Mouse (Mus musculus) midbrain, embryonic 13.5 days (tissue): ENCODE results near the gene Aox4. TPM values are rescaled to one million over a fixed set of nuclear protein-coding genes. Genes with fewer than 3 reads are reported as not detected.
A peak's percentile ranks its signal among the peaks of the same experiment; 100 is the strongest.

Source experiments
- ATAC-seq: fragments of 200-750 bp; cut with Nextera tagmentation; 2 replicates; pipeline ENCODE4 v1.8.0; 2017; ENCODE audit warnings: mild to moderate bottlenecking, moderate TSS enrichment, moderate library complexity
- H3K27ac ChIP-seq: fragments of 300-500 bp; sonication (generic); 2 replicates; pipeline ENCODE4 v1.5.1; 2015; ENCODE audit warnings: inconsistent platforms, mild to moderate bottlenecking, moderate library complexity
- H3K27me3 ChIP-seq: fragments of 300-500 bp; sonication (generic); 2 replicates; pipeline ENCODE4 v1.6.1; 2015; ENCODE audit warnings: mild to moderate bottlenecking, inconsistent platforms
- H3K36me3 ChIP-seq: fragments of 300-500 bp; sonication (generic); 2 replicates; pipeline ENCODE4 v1.6.1; 2015; ENCODE audit warnings: mild to moderate bottlenecking, inconsistent platforms
- H3K4me1 ChIP-seq: fragments of 300-500 bp; sonication (generic); replicated peaks from 2 replicates; pipeline ENCODE4 v1.6.1; 2015; ENCODE audit warnings: inconsistent platforms
- H3K4me2 ChIP-seq: fragments of 300-500 bp; sonication (generic); replicated peaks from 2 replicates; pipeline ENCODE4 v1.6.1; 2015; ENCODE audit warnings: moderate library complexity, mild to moderate bottlenecking, inconsistent platforms
- H3K4me3 ChIP-seq: fragments of 300-500 bp; sonication (generic); replicated peaks from 2 replicates; pipeline ENCODE4 v1.5.1; 2015; ENCODE audit warnings: mild to moderate bottlenecking, inconsistent platforms
- H3K9ac ChIP-seq: fragments of 300-500 bp; sonication (generic); replicated peaks from 2 replicates; pipeline ENCODE4 v1.6.1; 2015; ENCODE audit warnings: mild to moderate bottlenecking, inconsistent platforms
- H3K9me3 ChIP-seq: fragments of 300-500 bp; sonication (generic); 2 replicates; pipeline ENCODE4 v1.6.1; 2016; ENCODE audit warnings: mild to moderate bottlenecking, inconsistent platforms
- WGBS: fragments of 180-500 bp; shearing (Covaris S2); methylation state at CpG from one replicate; pipeline ENCODE4 v1.1.7; 2015; 5-methylcytosine and 5-hydroxymethylcytosine counted together
- polyA plus RNA-seq: library from polyadenylated mRNA; unstranded; fragments of >200 nt; fragmentation: Nextera tagmentation; extraction: Ambion mirVana; gene quantifications from 2 replicates; pipeline ENCODE4 v1.2.1, GENCODE M21; 2015

Gene Aox4
- polyA plus RNA-seq, 1 experiment from 2014 or later, result 0.19 TPM

GRCm38 (mm10) chr1:58289863-58290469 is 79.8 kb downstream of the Aox4 start:
- H3K27me3 ChIP-seq, result no peaks in the 10 kb centered on the region
- H3K9me3 ChIP-seq, result no peaks in the 10 kb centered on the region
- no peaks in the 10 kb centered on the region for H3K36me3 ChIP-seq
- no peak overlapping the region for H3K4me3 ChIP-seq
- no peak overlapping the region for H3K4me2 ChIP-seq
- H3K4me1 ChIP-seq, result no peaks in the 10 kb centered on the region
- no peak overlapping the region for H3K27ac ChIP-seq
- no peak overlapping the region for H3K9ac ChIP-seq
- no peak for ATAC-seq
- WGBS, result 34% methylated on average over 16 of the region's 16 CpGs

GRCm38 (mm10) chr1:58291394-58292300 is 81.5 kb downstream of the Aox4 start:
- no peak overlapping the region for H3K4me3 ChIP-seq
- H3K27me3 ChIP-seq, result no peaks in the 10 kb centered on the region
- no peaks in the 10 kb centered on the region for H3K36me3 ChIP-seq
- no peak overlapping the region for H3K27ac ChIP-seq
- no peak for ATAC-seq
- WGBS, result 65% methylated on average over 13 of the region's 13 CpGs
- no peak overlapping the region for H3K4me2 ChIP-seq
- H3K9ac ChIP-seq, result no peak overlapping the region
- H3K4me1 ChIP-seq, result no peaks in the 10 kb centered on the region
- no peaks in the 10 kb centered on the region for H3K9me3 ChIP-seq

DNA sequence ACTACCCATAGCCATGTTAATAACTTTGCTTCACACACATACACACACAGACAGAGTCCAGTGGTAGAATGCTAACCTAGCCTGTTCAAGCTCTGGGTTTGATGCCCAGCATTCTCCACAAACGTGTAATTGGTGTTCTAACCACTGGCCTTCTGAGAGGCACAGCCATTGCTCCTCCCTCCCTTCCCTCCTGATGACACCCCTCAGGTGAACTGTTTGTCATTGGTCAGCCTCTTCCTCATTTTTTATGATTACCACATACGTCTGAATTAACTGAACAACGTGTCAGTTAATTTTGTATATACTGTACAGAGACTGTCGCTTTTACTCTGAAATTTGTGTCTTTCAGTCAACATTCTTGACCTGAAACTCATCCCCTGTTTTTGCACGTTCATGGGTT is 84.5 kb downstream of the Aox4 start:
- ATAC-seq, result no peak

DNA sequence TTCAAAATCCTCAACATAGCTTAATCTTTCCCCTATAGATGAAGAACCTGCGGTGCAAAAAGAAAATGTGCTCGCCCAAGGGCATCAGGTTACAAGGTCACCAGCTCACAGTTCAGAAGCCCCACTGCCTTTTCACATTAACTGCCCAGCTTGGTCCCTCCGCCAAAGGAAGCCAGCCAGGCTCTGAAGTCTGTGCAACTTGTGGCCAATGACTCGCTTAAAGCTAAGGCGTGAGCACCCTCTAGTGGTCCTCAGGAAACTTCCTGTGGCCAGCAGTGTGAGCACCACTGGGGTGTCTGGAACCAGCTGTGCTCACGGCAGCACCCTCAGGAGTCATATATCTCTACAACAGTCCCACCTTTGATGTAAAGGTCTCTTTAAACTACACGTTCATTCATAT is 86.1 kb downstream of the Aox4 start:
- Histone ChIP-seq H3K27me3 (no peaks in the 10 kb centered on the region), H3K36me3 (no peaks in the 10 kb centered on the region), H3K9ac (no peak overlapping the region), H3K4me1 (no peaks in the 10 kb centered on the region), H3K27ac (no peak overlapping the region), H3K4me3 (no peak overlapping the region), H3K4me2 (no peak overlapping the region), H3K9me3 (no peaks in the 10 kb centered on the region)
- 5% methylated on average over 7 of the region's 7 CpGs for WGBS
- peak; percentile 80 for ATAC-seq

More for the DNA sequence above, 84.5 kb downstream of the Aox4 start:
- H3K27me3 ChIP-seq, result no peaks in the 10 kb centered on the region
- H3K4me1 ChIP-seq, result no peaks in the 10 kb centered on the region
- WGBS, result 84% methylated on average over 5 of the region's 5 CpGs
- H3K27ac ChIP-seq, result no peak overlapping the region
- H3K9me3 ChIP-seq, result no peaks in the 10 kb centered on the region
- H3K9ac ChIP-seq, result no peak overlapping the region
- no peak overlapping the region for H3K4me3 ChIP-seq
- no peaks in the 10 kb centered on the region for H3K36me3 ChIP-seq
- no peak overlapping the region for H3K4me2 ChIP-seq

- WGBS, result 58% methylated on average over 4 of the region's 4 CpGs
- Histone ChIP-seq H3K9ac (no peak overlapping the region), H3K27ac (no peak overlapping the region), H3K4me1 (no peaks in the 10 kb centered on the region), H3K36me3 (no peaks in the 10 kb centered on the region), H3K27me3 (no peaks in the 10 kb centered on the region), H3K9me3 (no peaks in the 10 kb centered on the region), H3K4me2 (no peak overlapping the region), H3K4me3 (no peak overlapping the region)
- ATAC-seq, result no peak; the same call in 1 of the 2 replicates
Observed at GRCm38 (mm10) chr1:58296821-58297220, 86.6 kb downstream of the Aox4 start.

- WGBS, result 82% methylated on average over 6 of the region's 6 CpGs
- Histone ChIP-seq H3K9ac (no peak overlapping the region), H3K27me3 (no peaks in the 10 kb centered on the region), H3K4me2 (no peak overlapping the region), H3K27ac (no peak overlapping the region), H3K4me3 (no peak overlapping the region), H3K36me3 (no peaks in the 10 kb centered on the region), H3K9me3 (no peaks in the 10 kb centered on the region), H3K4me1 (no peaks in the 10 kb centered on the region)
- ATAC-seq, result no peak
Observed at GRCm38 (mm10) chr1:58298347-58298746, 88.2 kb downstream of the Aox4 start.

DNA sequence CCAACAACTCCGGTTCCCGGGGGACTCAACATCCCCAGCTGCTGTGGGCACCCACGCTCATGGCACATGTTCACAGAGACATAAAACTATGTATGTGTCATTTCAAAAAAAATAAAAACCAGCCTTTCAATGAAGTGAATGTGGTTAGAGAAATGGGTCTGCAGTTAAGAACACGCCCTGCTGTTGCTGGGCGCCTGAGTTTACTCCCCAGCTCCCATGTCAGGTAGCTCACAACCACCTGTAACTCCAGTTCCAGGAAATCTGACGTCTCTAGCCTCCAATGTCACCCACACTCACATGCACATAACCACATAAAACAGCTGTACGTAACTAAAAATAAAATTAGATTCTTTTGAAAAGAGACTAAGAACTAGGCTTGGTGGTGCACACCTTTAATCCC is 90.9 kb downstream of the Aox4 start:
- Histone ChIP-seq H3K4me3 (no peak overlapping the region), H3K9ac (no peak overlapping the region), H3K27me3 (no peaks in the 10 kb centered on the region), H3K4me2 (no peak overlapping the region), H3K9me3 (no peaks in the 10 kb centered on the region), H3K4me1 (no peaks in the 10 kb centered on the region), H3K27ac (no peak overlapping the region), H3K36me3 (no peaks in the 10 kb centered on the region)
- no peak for ATAC-seq
- 96% methylated on average over 7 of the region's 7 CpGs for WGBS

DNA sequence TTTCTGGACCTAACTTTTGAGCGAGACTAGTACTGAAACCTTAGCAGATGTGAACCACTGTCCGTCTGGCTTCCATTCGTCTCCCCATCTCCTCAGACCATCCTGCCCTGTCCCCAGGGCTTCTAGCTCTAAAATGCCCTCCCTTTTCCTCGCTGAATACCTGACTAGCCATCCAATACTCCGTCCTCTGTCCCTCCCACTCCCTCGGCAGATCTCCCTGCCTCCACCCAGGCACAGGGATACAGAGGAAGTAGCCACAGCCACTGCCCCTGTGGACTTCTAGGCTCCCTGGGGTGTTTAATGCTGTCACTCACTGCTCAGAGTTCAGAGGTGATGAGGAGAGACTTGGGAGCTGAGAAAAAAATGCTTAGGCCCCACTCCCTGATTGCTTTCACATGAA is 91.8 kb downstream of the Aox4 start:
- Histone ChIP-seq H3K27me3 (no peaks in the 10 kb centered on the region), H3K9me3 (no peaks in the 10 kb centered on the region)

DNA sequence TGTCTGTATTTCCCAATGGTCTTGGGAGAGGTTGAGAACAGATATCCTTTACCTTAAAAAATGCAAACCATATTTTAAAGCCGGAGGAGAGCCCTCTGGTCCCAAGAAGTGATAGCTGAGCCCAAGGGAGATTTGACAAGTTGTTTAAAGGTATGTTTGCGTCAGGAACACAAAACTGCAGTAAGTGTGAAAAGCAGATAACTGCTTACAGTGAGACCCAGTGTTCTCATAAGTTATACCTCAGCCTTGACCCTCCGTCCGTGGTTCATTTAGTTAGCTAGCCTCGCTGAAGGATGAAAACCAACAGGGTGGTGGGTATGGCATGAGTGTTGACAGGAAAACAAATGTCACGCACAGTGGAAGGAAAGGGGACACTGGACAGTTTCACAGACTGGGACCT is 92.8 kb downstream of the Aox4 start:
- Histone ChIP-seq H3K4me2 (no peak overlapping the region), H3K27ac (no peak overlapping the region), H3K4me1 (no peaks in the 10 kb centered on the region), H3K27me3 (no peaks in the 10 kb centered on the region), H3K36me3 (no peaks in the 10 kb centered on the region), H3K4me3 (no peak overlapping the region), H3K9me3 (no peaks in the 10 kb centered on the region), H3K9ac (no peak overlapping the region)
- whole genome bisulfite sequencing, result 96% methylated on average over 6 of the region's 6 CpGs
- no peak for ATAC-seq

More for the DNA sequence above, 91.8 kb downstream of the Aox4 start:
- Histone ChIP-seq H3K27ac (no peak overlapping the region), H3K4me3 (no peak overlapping the region), H3K4me1 (no peaks in the 10 kb centered on the region), H3K4me2 (no peak overlapping the region), H3K36me3 (no peaks in the 10 kb centered on the region), H3K9ac (no peak overlapping the region)
- ATAC-seq, result no peak
- WGBS, result 82% methylated on average over 6 of the region's 6 CpGs

DNA sequence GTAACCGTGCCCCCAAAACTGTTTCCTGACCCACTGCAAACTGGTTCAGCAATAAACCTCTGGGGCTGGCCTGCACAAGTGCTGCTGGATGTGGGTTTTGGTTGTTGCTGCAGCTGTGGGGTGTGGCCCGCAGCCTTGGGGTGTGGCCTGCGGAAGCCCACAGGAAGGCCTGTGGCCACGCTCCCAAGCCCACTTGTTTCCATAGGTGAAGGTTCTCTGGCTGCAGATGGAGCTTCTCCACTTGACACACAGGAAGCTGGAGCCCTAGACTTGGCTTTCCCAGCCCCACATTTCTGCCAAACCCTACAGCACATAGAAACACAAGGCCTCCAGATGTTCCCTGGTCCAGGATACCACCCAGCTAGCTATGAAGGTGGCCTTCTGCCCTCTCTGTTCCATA is 93.5 kb downstream of the Aox4 start:
- ATAC-seq, result no peak

GRCm38 (mm10) chr1:58304296-58304695 is 94.1 kb downstream of the Aox4 start:
- Histone ChIP-seq H3K9ac (no peak overlapping the region), H3K4me3 (no peak overlapping the region), H3K4me1 (no peaks in the 10 kb centered on the region), H3K27ac (no peak overlapping the region), H3K36me3 (no peaks in the 10 kb centered on the region), H3K4me2 (no peak overlapping the region), H3K27me3 (no peaks in the 10 kb centered on the region), H3K9me3 (no peaks in the 10 kb centered on the region)
- 68% methylated on average over 12 of the region's 12 CpGs for WGBS
- ATAC-seq, result no peak

More for the DNA sequence above, 93.5 kb downstream of the Aox4 start:
- no peaks in the 10 kb centered on the region for H3K9me3 ChIP-seq
- no peak overlapping the region for H3K27ac ChIP-seq
- no peaks in the 10 kb centered on the region for H3K36me3 ChIP-seq
- H3K9ac ChIP-seq, result no peak overlapping the region
- H3K4me1 ChIP-seq, result no peaks in the 10 kb centered on the region
- H3K4me2 ChIP-seq, result no peak overlapping the region
- no peak overlapping the region for H3K4me3 ChIP-seq
- no peaks in the 10 kb centered on the region for H3K27me3 ChIP-seq
- WGBS, result 94% methylated on average over 4 of the region's 4 CpGs

- H3K27me3 ChIP-seq, result no peaks in the 10 kb centered on the region
- no peak overlapping the region for H3K4me3 ChIP-seq
- H3K4me1 ChIP-seq, result no peaks in the 10 kb centered on the region
- 89% methylated on average over 8 of the region's 8 CpGs for WGBS
- no peak overlapping the region for H3K27ac ChIP-seq
- H3K4me2 ChIP-seq, result no peak overlapping the region
- H3K9ac ChIP-seq, result no peak overlapping the region
- H3K9me3 ChIP-seq, result no peaks in the 10 kb centered on the region
- H3K36me3 ChIP-seq, result no peaks in the 10 kb centered on the region
- no peak for ATAC-seq
Observed at GRCm38 (mm10) chr1:58307181-58307580, 97.0 kb downstream of the Aox4 start.
